Mouse (Mus musculus): ENCODE measurements at regions not wholly inside any gene's neighbourhood (a gene's known extent, or its start where the extent isn't known, plus 50 kb on each side); places are given as distances from the start of the nearest gene placed in this dataset.

GRCm38 (mm10) chr12:25378036-25378645, 281.2 kb upstream of the Id2 start:
- DNase-seq = no peak

DNA sequence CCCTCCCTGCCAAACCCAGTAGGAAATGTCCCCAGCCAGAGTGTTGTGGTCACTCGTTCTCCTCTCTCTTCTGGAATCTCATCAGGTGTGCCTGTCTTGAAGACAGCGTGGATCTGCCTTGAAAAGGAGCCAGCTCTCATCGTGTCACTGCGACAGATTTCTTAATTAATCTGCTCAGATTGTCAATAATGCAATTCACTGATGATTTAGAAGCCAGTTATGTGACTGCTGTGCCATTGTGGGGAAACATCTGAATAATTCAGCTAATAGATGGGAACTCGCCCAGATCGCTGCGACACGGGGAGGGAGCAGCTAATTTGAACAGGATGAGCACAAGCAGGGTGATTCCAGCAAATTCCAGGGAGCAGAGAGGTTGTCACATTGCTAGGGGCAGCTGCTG, 279.5 kb upstream of the Id2 start:
- no peak for DNase-seq

- DNase-seq = no peak
These were observed 270.6 kb upstream of the Id2 start for GRCm38 (mm10) chr12:25367541-25367940.

- DNase-seq = no peak
These were observed 268.8 kb upstream of the Id2 start for GRCm38 (mm10) chr12:25365600-25366267.

- DNase-seq = no peak
These were observed 268.1 kb upstream of the Id2 start for GRCm38 (mm10) chr12:25364966-25365568.

- no peak for DNase-seq
These were observed 266.9 kb upstream of the Id2 start for GRCm38 (mm10) chr12:25363839-25364238.

DNA sequence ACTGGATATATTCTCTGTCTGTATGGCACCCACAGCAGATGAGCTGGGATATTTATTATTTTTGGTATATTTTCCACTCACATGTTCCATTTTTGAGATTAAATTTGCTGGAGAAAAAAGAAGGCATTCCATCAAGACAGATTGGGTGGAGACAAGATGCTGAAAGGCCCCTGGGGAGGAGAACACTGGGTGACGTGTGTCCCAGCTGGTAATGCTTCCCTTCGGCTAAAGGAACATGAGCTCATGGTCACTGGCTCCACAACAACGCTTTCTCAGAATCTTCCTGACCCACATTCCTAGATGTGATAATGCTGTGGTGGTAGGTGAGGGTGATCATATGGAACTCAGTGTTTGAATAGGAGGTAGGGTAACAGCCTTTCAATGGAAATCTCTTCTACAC, 266.4 kb upstream of the Id2 start:
- no peak for DNase-seq

DNA sequence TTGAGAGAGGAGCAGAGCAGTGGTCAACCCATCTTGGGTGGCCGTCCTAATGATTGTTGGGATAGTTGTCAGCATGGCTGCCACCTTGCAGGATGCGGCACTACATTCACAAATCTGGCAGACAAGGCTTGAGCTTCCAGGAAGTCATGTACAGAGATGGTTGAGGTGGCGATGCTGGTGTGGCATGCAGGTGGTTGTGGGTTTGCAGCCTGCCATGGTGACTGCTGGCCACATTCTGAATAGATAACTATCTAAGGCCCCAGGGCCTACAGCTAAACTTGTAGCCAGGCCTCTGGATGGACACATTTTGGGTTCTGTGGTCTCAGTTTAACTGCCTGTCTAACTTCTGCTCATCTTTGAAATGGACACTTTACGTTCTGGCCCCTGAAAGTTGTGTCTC, 265.8 kb upstream of the Id2 start:
- DNase-seq = no peak

DNA sequence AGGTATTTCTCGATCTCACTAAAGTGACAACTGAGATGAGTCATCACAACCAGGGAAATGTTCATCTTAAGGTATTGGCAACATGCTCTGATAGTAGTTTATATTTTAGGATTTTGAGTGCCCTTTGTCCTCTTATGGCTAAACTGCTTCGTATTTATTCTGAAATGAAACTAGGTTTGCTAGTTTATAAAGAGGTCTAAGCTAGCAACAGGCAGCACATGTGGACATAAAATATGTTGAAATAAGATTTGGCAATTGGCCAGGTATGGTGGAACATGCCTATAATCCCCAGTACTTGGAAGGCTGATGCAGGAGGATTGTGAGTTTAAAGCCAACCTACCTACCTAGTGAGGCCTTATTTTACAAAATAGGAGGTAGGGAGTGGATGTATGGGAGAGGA, 263.8 kb upstream of the Id2 start:
- DNase-seq = no peak

DNA sequence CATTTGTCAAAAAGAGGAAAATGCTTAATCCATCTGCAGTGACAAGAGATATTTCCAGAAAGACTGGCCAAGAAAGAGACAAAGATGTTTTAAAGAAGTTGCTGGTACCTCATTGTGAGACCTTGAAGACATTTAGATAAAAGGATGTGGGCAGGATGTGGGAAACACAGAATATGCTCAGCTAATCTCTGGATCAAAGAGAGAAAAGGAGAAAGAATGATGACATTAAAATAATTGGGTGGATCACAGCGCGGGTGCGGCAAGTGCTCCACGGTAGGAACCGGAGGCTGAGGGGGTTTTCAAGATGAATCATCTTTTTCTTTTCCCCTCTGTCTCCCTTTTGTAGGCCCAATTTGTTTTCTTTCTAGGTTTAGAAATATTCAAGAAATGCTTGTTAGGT, 263.0 kb upstream of the Id2 start:
- no peak for DNase-seq

DNA sequence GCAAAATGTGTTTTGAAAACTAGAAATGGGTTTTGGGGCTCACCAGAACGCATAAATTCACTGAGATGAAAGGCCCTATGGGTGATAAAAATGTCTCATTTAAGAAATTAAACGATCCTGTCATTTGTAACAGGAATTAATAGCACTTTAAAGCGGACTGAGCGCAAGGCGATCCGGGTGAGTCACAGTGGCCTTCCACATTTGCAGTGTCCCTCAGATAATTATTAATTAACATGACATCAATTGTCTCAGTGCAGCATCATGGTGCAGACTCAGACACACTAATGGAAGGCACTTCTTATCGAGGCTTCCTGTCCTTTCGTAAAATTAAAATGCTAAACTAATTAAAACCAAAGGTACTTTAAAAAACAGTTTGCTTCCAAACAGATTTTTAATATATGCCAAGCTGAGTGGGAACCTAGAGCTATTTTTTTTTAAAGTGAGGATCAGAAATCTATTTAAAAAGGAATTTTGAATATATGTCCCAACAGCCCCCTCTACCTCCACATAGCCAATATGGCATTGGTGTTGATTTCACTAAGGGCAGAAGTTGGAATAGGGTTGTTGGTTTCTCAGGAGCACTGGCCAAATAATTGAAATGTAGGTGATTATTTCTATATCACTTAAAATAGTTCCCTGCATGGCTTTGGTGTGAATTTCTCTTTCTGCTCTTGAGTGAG, 262.0 kb upstream of the Id2 start:
- DNase-seq = no peak

DNA sequence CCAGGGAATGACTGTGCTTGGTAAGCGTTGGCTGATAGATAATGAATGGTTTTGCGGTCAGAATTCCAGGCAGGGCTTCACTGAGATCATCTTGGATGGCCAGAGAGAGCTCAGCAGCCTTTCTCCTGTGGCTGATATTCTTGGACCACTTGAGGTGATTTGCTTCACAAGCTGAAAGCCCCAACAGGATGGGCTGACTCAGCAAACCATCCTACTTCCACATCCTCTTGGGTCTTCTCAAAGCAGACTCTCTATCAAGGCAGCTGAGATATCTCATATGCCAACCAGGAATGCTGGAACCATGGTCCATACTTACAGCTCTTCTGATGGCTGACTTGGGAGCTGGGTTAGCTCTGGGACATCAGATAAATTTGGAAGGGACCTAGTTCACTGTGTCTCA, 259.8 kb upstream of the Id2 start:
- DNase-seq = no peak

- no peak for DNase-seq
These were observed 258.3 kb upstream of the Id2 start for GRCm38 (mm10) chr12:25355217-25355616.

DNA sequence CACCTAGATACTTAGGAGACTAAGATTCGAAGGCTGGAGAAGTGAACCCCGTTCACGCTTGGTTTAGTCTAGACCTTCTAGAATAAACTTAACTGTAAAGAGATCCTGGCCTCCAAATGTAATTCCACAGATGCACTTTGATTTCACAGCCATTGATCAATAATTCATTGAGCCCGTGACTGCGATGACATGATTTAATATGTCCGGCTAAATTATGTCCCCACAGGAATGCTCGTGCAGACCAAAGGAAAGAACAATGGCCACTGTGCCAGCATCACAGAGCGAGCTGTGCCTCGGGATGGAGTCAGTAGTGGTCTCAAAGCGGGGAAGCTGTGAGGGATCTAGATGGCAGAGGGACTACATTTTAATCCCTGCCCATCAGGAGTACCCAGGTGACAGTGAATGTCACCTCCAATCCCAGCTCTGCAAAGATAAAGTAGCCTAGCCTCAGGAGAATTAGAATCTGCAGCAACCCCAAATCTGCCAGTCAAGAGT, 256.5 kb upstream of the Id2 start:
- DNase-seq = no peak

- no peak for DNase-seq
These were observed 255.2 kb upstream of the Id2 start for GRCm38 (mm10) chr12:25352160-25352559.

- DNase-seq = no peak
These were observed 247.4 kb upstream of the Id2 start for GRCm38 (mm10) chr12:25344354-25344753.

DNA sequence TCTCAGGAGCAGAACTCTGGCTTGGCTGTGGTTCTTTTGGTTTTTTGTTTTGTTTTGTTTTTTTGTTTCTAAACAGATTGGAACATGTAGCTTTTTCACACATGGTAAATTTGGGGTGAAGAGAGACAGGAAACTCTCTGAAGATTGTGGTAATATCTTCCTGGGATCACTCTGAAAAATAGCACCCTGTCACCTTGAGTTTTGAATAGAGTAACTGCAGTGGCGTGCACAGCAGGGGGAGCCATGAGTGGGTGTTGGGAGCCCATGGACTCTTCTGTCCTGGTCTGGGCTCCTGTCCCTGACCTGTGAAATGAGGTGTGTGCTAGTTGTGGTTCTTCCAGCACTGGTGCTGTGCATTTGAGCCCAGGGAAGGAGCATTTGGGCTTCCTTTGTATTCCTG, 241.8 kb upstream of the Id2 start:
- DNase-seq = no peak

DNA sequence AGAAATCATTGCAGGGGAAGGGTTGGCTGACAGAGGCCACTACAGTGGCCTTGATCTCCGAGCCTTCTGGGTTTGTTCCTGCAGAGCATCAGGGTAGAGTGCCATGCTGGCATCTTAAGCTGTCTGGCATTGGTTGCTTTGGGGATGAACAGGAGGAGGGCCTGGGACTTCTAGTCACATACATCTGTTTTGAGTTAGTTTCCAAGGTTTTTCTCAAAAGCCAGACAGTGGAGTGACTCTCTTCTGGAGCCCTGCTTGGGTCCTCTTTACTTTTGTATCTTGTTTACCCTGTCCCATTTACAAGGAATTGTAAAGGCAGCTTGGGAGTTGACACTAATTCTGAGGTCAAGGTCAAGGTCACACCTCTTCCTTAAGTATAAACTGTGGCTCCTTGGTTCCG, 239.0 kb upstream of the Id2 start:
- DNase-seq = no peak

DNA sequence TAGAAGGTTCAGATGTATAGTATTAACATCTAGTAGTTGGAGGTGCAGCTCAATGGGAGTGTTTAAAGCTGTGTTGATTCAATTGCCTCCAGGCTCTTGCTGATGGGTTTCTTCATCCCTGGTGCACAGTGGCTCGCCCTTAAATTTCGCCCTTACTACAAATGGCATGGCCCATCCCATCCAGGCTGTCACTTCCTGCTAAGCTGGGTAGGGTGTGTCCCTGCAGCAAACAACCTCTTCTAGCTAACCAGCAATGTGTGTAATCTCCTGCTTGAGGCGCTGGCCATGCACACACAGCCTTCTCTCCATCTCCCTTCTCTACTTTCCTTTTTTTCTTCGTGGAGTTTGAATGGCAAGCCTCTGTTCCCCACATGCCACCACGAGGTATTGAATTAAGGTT, 238.1 kb upstream of the Id2 start:
- no peak for DNase-seq

GRCm38 (mm10) chr12:25332384-25333035, 235.6 kb upstream of the Id2 start:
- DNase-seq = no peak

DNA sequence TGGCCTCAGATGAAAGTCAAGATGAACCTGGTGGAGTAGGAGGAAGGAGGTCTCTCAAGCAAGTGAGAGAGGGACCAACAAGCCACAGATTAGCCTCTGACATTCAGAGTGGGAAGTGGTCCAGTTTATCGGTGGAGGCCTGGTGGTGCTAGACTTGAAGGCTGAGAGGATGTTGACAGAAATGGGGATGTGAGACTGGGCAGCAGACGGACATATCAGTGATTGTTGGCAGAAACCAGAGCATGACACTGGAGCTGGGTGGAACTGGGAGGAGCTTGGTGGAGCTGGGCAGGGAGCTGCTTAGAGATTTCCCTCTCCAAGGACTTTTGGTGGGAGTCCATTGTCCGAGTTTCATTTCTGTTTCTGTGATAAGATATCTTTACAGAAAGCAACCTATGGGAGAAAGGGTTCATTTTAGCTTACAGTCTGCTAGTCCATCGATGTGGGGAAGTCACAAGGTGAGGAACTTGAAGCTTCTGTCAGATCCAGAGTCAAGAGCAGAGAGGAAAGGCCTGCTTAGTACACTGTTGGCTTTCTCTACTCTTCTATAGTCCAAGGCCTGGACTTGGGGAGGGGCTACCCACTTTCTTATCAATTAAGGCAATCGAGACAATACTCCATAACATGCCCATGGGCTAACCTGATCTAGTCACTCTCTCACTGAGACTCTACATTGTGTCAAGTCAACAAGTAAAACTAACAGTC, 233.2 kb upstream of the Id2 start:
- no peak for DNase-seq

GRCm38 (mm10) chr12:25325901-25326300, 229.0 kb upstream of the Id2 start:
- no peak for DNase-seq

DNA sequence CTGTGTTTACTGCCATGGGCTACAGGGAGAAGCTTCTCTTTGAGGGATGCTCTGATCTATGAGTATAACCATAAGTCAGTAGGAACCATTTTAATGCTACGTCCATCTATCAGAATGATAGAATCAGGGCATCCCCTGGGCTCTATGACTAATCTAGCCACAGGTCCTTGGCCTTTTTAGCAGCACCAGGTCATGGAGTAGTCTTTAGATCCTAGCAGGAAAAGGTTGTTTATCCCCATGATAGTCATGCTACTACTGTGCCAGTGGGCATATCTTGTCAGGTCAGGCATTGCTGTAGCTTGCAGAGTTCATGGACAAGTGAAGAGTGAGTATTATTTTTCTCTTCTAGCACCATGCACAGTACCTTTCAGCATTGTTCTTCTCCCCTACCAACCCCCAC, 226.2 kb upstream of the Id2 start:
- DNase-seq = no peak

Measured in cerebellum, adult 9-10 months (tissue).